Mouse (Mus musculus) bone marrow macrophage, adult 2 months (primary cell): ENCODE data around the gene Mvb12a.

ENCODE experiments used
- CTCF ChIP-seq: IDR thresholded peaks from 2 replicates; pipeline ENCODE4 v1.5.1; 2012; ENCODE audit warnings: low read depth, mild to moderate bottlenecking, low read length, moderate library complexity
- POLR2A ChIP-seq: IDR thresholded peaks from 2 replicates; pipeline ENCODE4 v1.6.1; 2012; ENCODE audit warnings: mild to moderate bottlenecking, low read depth, low read length, borderline replicate concordance

DNA sequence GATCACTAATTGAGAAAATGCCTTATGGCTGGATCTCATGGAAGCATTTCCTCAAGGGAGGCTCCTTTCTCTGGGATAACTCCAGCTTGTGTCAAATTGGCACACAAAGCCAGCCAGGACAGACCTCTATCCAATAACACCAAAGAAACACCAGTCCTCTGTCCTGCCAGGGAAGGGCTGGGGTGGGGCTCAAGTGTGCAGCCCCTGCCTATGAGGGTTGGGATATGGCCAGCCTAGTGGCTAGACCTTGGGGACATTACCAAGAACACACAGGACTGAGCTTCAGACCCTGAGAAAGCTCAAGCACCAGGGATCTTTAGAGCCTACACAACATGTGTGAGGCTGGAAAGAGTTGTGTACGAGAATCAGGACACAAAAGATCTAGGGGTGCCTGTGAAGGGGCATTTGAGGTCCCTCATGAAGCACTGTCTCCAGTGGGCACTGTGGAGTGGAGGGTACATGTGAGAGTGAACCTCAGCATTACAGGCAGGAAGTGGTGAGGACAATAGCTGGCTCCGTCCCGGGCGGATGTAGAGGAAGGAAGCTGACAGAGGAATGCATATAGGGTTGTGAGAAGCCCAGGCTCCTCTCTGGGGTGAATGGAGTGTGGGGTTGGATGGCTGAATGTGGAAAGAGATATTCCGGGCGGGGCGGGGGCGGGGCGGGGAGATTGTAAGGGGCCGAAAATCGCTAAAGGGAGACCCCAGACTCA lies 14.2 kb upstream of the Mvb12a start:
- TF ChIP-seq CTCF (no peak), POLR2A (no peak)
